Mouse (Mus musculus) limb, embryonic 12.5 days (tissue): Measurements from ENCODE around the gene Fam189b. TPM values are rescaled to one million over a fixed set of nuclear protein-coding genes. Genes with fewer than 3 reads are reported as not detected.

Source experiments
- ATAC-seq: fragments of 200-750 bp; cut with Nextera tagmentation; 2 replicates; pipeline ENCODE4 v1.8.0; 2017; ENCODE audit warnings: low read depth, moderate TSS enrichment; ENCODE audit not compliant: insufficient number of reproducible peaks, insufficient read depth, low FRiP score, low TSS enrichment
- H3K27ac ChIP-seq: fragments of 300-500 bp; sonication (generic); 2 replicates; pipeline ENCODE4 v1.5.1; 2016; ENCODE audit warnings: mild to moderate bottlenecking, moderate library complexity
- H3K27me3 ChIP-seq: fragments of 300-500 bp; sonication (generic); 2 replicates; pipeline ENCODE4 v1.6.1; 2016; ENCODE audit warnings: mild to moderate bottlenecking, moderate library complexity
- H3K36me3 ChIP-seq: fragments of 300-500 bp; sonication (generic); 2 replicates; pipeline ENCODE4 v1.6.1; 2016; ENCODE audit warnings: mild to moderate bottlenecking, moderate library complexity
- H3K4me1 ChIP-seq: fragments of 300-500 bp; sonication (generic); replicated peaks from 2 replicates; pipeline ENCODE4 v1.6.1; 2016
- H3K4me2 ChIP-seq: fragments of 300-500 bp; sonication (generic); 2 replicates; pipeline ENCODE4 v1.6.1; 2016; ENCODE audit warnings: mild to moderate bottlenecking, moderate library complexity
- H3K4me3 ChIP-seq: fragments of 300-500 bp; sonication (generic); replicated peaks from 2 replicates; pipeline ENCODE4 v1.5.1; 2016; ENCODE audit warnings: mild to moderate bottlenecking
- H3K9ac ChIP-seq: fragments of 300-500 bp; sonication (generic); replicated peaks from 2 replicates; pipeline ENCODE4 v1.6.1; 2016; ENCODE audit warnings: mild to moderate bottlenecking, moderate library complexity
- H3K9me3 ChIP-seq: fragments of 300-500 bp; sonication (generic); 2 replicates; pipeline ENCODE4 v1.6.1; 2016; ENCODE audit warnings: mild to moderate bottlenecking, moderate library complexity
- WGBS: fragments of 180-500 bp; shearing (Covaris S2); methylation state at CpG from one replicate; pipeline ENCODE4 v1.1.7; 2016; 5-methylcytosine and 5-hydroxymethylcytosine counted together
- polyA plus RNA-seq: library from polyadenylated mRNA; unstranded; fragments of >200 nt; fragmentation: Nextera tagmentation; extraction: Ambion mirVana; gene quantifications from 2 replicates; pipeline ENCODE4 v1.2.1, GENCODE M21; 2016

The Fam189b gene
- polyA plus RNA-seq, 1 experiment from 2014 or later = 27.4 TPM

- H3K4me3 ChIP-seq = no peak overlapping the region
- H3K36me3 ChIP-seq = peaks cover 79% of the 10 kb centered on the region
- peaks cover 12% of the 10 kb centered on the region for H3K4me1 ChIP-seq
- H3K9ac ChIP-seq = no peak overlapping the region
- ATAC-seq = no peak
- H3K27ac ChIP-seq = no peak overlapping the region
- WGBS = 96% methylated on average over 11 of the region's 11 CpGs
- no peaks in the 10 kb centered on the region for H3K27me3 ChIP-seq
- no peaks in the 10 kb centered on the region for H3K9me3 ChIP-seq
- no peak overlapping the region for H3K4me2 ChIP-seq
These were observed 8.1 kb upstream of the Fam189b start for GRCm38 (mm10) chr3:89174844-89175243.

- no peak overlapping the region for H3K4me2 ChIP-seq
- ATAC-seq = no peak
- H3K4me3 ChIP-seq = no peak overlapping the region
- peaks cover 12% of the 10 kb centered on the region for H3K4me1 ChIP-seq
- no peaks in the 10 kb centered on the region for H3K27me3 ChIP-seq
- H3K27ac ChIP-seq = no peak overlapping the region
- WGBS = 92% methylated on average over 10 of the region's 10 CpGs
- no peaks in the 10 kb centered on the region for H3K9me3 ChIP-seq
- no peak overlapping the region for H3K9ac ChIP-seq
- peaks cover 79% of the 10 kb centered on the region for H3K36me3 ChIP-seq
These were observed 7.4 kb upstream of the Fam189b start for GRCm38 (mm10) chr3:89175544-89175943.

GRCm38 (mm10) chr3:89176421-89176820, 6.5 kb upstream of the Fam189b start:
- peak overlapping the region; percentile 50; the same call in 1 of the 2 replicates for H3K27ac ChIP-seq
- H3K4me2 ChIP-seq = peak overlapping the region; percentile 87; the same call in 1 of the 2 replicates
- H3K4me1 ChIP-seq = peaks cover 12% of the 10 kb centered on the region
- 87% methylated on average over 7 of the region's 7 CpGs for WGBS
- H3K4me3 ChIP-seq = no peak overlapping the region; the same call in 1 of the 2 replicates
- H3K9me3 ChIP-seq = no peaks in the 10 kb centered on the region
- H3K27me3 ChIP-seq = no peaks in the 10 kb centered on the region
- no peak overlapping the region for H3K9ac ChIP-seq
- ATAC-seq = no peak
- peaks cover 79% of the 10 kb centered on the region for H3K36me3 ChIP-seq

- Histone ChIP-seq H3K4me1 (peaks cover 12% of the 10 kb centered on the region), H3K4me3 (peak within 1 kb of the TSS; percentile 61), H3K27ac (peak within 1 kb of the TSS; percentile 77), H3K4me2 (peak within 1 kb of the TSS; percentile 87), H3K9ac (peak within 1 kb of the TSS; percentile 82), H3K36me3 (peaks cover 79% of the 10 kb centered on the region), H3K27me3 (no peaks in the 10 kb centered on the region), H3K9me3 (no peaks in the 10 kb centered on the region)
- peak; percentile 94 for ATAC-seq
- WGBS = under 1% methylated on average over 43 of the region's 43 CpGs
These were observed 5.5 kb upstream of the Fam189b start, which contains the start of gene Scamp3 for GRCm38 (mm10) chr3:89177242-89178106. Gene Scamp3, plus strand, starts transcription at chr3:89177473.

GRCm38 (mm10) chr3:89178107-89178385, 4.9 kb upstream of the Fam189b start:
- WGBS = 9% methylated on average over 6 of the region's 6 CpGs
- H3K4me3 ChIP-seq = peak overlapping the region; percentile 61
- peak overlapping the region; percentile 87 for H3K4me2 ChIP-seq
- peaks cover 74% of the 10 kb centered on the region for H3K36me3 ChIP-seq
- peak overlapping the region; percentile 77 for H3K27ac ChIP-seq
- peak overlapping the region; percentile 82 for H3K9ac ChIP-seq
- peaks cover 15% of the 10 kb centered on the region for H3K4me1 ChIP-seq
- ATAC-seq = no peak
- no peaks in the 10 kb centered on the region for H3K27me3 ChIP-seq
- H3K9me3 ChIP-seq = no peaks in the 10 kb centered on the region

- 92% methylated on average over 11 of the region's 11 CpGs for WGBS
- H3K4me3 ChIP-seq = no peak overlapping the region; the same call in 1 of the 2 replicates
- H3K27ac ChIP-seq = no peak overlapping the region
These were observed 3.9 kb upstream of the Fam189b start for GRCm38 (mm10) chr3:89179056-89179455.

GRCm38 (mm10) chr3:89181749-89182500, 1.0 kb upstream of the Fam189b start:
- WGBS = 91% methylated on average over 27 of the region's 27 CpGs
- no peak for ATAC-seq
- no peak overlapping the region for H3K4me2 ChIP-seq
- H3K36me3 ChIP-seq = peaks cover 40% of the 10 kb centered on the region
- H3K9ac ChIP-seq = no peak overlapping the region
- H3K4me3 ChIP-seq = no peak overlapping the region
- peaks cover 41% of the 10 kb centered on the region for H3K4me1 ChIP-seq
- no peaks in the 10 kb centered on the region for H3K27me3 ChIP-seq
- peak overlapping the region; percentile 45; the same call in 1 of the 2 replicates for H3K27ac ChIP-seq
- no peaks in the 10 kb centered on the region for H3K9me3 ChIP-seq

More at GRCm38 (mm10) chr3:89179056-89179455, 3.9 kb upstream of the Fam189b start:
- Histone ChIP-seq H3K4me2 (peak overlapping the region; percentile 87; the same call in 1 of the 2 replicates), H3K9ac (no peak overlapping the region), H3K36me3 (peaks cover 64% of the 10 kb centered on the region), H3K9me3 (no peaks in the 10 kb centered on the region), H3K27me3 (no peaks in the 10 kb centered on the region), H3K4me1 (peaks cover 24% of the 10 kb centered on the region)
- ATAC-seq = no peak

- ATAC-seq = 0 out of 2 replicates have a peak, but pooled peaks have one; percentile 6
These were observed 349 bp upstream of the Fam189b start for GRCm38 (mm10) chr3:89182531-89183057.

GRCm38 (mm10) chr3:89183959-89184315, 994 bp downstream of the Fam189b start:
- peak overlapping the region; percentile 65 for H3K4me3 ChIP-seq
- no peaks in the 10 kb centered on the region for H3K9me3 ChIP-seq
- no peak for ATAC-seq
- H3K27me3 ChIP-seq = no peaks in the 10 kb centered on the region
- H3K9ac ChIP-seq = peak overlapping the region; percentile 86
- H3K36me3 ChIP-seq = peaks cover 59% of the 10 kb centered on the region
- H3K4me2 ChIP-seq = peak overlapping the region; percentile 92
- 81% methylated on average over 5 of the region's 6 CpGs for WGBS
- peak overlapping the region; percentile 89; the same call in 1 of the 2 replicates for H3K27ac ChIP-seq
- H3K4me1 ChIP-seq = peaks cover 33% of the 10 kb centered on the region

More at GRCm38 (mm10) chr3:89182531-89183057, 349 bp upstream of the Fam189b start:
- H3K4me3 ChIP-seq = peak overlapping the region; percentile 65
- no peaks in the 10 kb centered on the region for H3K27me3 ChIP-seq
- WGBS = 52% methylated on average over 7 of the region's 7 CpGs
- peak overlapping the region; percentile 86; the same call in 1 of the 2 replicates for H3K9ac ChIP-seq
- H3K4me2 ChIP-seq = peak overlapping the region; percentile 92
- no peaks in the 10 kb centered on the region for H3K9me3 ChIP-seq
- H3K36me3 ChIP-seq = peaks cover 47% of the 10 kb centered on the region
- H3K4me1 ChIP-seq = peaks cover 41% of the 10 kb centered on the region
- peak overlapping the region; percentile 89 for H3K27ac ChIP-seq

- no peak overlapping the region for H3K27ac ChIP-seq
- peaks cover 29% of the 10 kb centered on the region for H3K4me1 ChIP-seq
- H3K27me3 ChIP-seq = no peaks in the 10 kb centered on the region
- no peak overlapping the region for H3K4me2 ChIP-seq
- H3K4me3 ChIP-seq = no peak overlapping the region
- no peaks in the 10 kb centered on the region for H3K9me3 ChIP-seq
- WGBS = 53% methylated on average over 23 of the region's 23 CpGs
- no peak for ATAC-seq
- peaks cover 32% of the 10 kb centered on the region for H3K36me3 ChIP-seq
- H3K9ac ChIP-seq = no peak overlapping the region
These were observed 4.3 kb downstream of the Fam189b start for GRCm38 (mm10) chr3:89187197-89187596.
